Mouse (Mus musculus): ENCODE results near the gene Whrn. TPM values are rescaled to one million over a fixed set of nuclear protein-coding genes. Genes with fewer than 3 reads are reported as not detected.

Whrn gene
- total and polyA plus RNA-seq, 3 experiments, result 29.9 to 33.9 (median 31.4) TPM

DNA sequence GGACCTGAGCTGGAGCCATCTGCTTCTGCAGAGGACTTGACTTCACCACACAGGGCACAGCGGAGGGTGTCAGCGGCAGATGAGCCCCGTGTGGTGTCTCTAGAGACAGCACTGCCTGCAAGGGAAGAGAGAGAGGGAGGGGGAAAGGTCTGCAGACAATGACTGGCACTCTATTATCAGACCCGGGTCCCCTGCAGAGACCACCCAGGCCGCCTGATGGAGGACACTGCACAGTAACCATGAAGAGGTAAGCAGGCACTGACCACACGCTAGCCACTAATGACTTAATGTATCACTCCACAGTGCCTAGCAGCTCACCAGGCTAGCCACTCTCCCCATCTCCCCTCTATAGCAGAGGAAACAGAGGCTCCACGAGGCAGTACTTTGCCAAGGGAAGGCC lies 124.9 kb downstream of the Whrn start:
- no peaks in the 10 kb centered on the region for H3K4me1 ChIP-seq (ENCODE audit: control insufficient read depth, insufficient read depth, low read length)
- no peak overlapping the region for H3K4me3 ChIP-seq
- no peak for TF ChIP-seq CTCF (IDR thresholded peaks at IDR 0.05)
- TF ChIP-seq EP300 (IDR thresholded peaks at IDR 0.05; ENCODE audit: insufficient read depth, low read depth, low read length), result no peak
- TF ChIP-seq POLR2A (IDR thresholded peaks at IDR 0.05; ENCODE audit: insufficient read depth, low read depth, low read length), result no peak
- intact Hi-C loops (cut with DNase I), result no loop called here
- H3K9ac ChIP-seq (ENCODE audit: low read depth, low read length), result no peak overlapping the region
- no peaks in the 10 kb centered on the region for H3K27me3 ChIP-seq (ENCODE audit: control insufficient read depth, insufficient read depth, low read length)
- H3K27ac ChIP-seq, result no peak overlapping the region
- 63% methylated on average over 7 of the region's 7 CpGs for WGBS
- no peaks in the 10 kb centered on the region for H3K79me2 ChIP-seq (replicated peaks; ENCODE audit: control insufficient read depth, insufficient read depth, low read length)
- DNase-seq, result no peak
- H3K36me3 ChIP-seq (ENCODE audit: control insufficient read depth, insufficient read depth, low read length), result no peaks in the 10 kb centered on the region

DNA sequence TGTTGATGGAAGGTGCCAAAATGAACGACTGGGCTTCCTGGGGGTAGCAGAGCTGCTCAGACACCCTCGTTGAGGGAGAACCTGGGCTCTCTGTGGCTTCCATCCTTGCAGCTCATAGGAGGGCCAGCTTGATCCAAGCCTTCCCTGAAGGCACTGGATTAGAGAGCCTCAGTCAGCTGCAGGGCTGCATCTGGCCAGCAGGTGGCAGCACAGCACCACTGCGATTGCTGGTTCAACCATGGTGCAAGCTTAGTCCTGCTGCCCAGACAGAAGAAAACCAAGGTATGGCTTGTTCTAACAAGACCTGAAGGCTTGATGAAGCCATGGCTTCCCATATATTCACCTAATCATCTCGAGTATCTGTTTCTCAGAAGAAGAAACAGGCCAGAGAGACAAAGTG lies 127.2 kb downstream of the Whrn start:
- Histone ChIP-seq H3K9ac (ENCODE audit: low read depth, low read length) (no peak overlapping the region), H3K27me3 (ENCODE audit: control insufficient read depth, insufficient read depth, low read length) (no peaks in the 10 kb centered on the region), H3K4me3 (no peak overlapping the region), H3K4me1 (ENCODE audit: control insufficient read depth, insufficient read depth, low read length) (no peaks in the 10 kb centered on the region), H3K79me2 (replicated peaks; ENCODE audit: control insufficient read depth, insufficient read depth, low read length) (no peaks in the 10 kb centered on the region), H3K27ac (no peak overlapping the region), H3K36me3 (ENCODE audit: control insufficient read depth, insufficient read depth, low read length) (no peaks in the 10 kb centered on the region)
- TF ChIP-seq CTCF (IDR thresholded peaks at IDR 0.05) (no peak; the same call in 1 of the 2 replicates), EP300 (IDR thresholded peaks at IDR 0.05; ENCODE audit: insufficient read depth, low read depth, low read length) (peak; percentile 77; the same call in 1 of the 2 replicates)
- DNase-seq, result peak; percentile 82 to 93
- intact Hi-C loops (cut with DNase I), result loop anchor here (1.0 to 5.0 kb wide), 4 partner anchors 41 to 580 kb away; partner anchors contain the start of gene Whrn
- WGBS, result 11% methylated on average over 4 of the region's 4 CpGs

Other genes with a start within 250 kb of the Whrn start
- gene Orm1, start 151.4 kb downstream of the Whrn start, total RNA-seq (2021), result under 1 TPM; 0.41 to 0.65 TPM
- 3.0 and 4.2 TPM in 2 replicates for gene Orm1, start 151.4 kb downstream of the Whrn start, polyA plus RNA-seq (2012; rRNA removed)
- gene Orm3, start 139.8 kb downstream of the Whrn start, total RNA-seq (2021), result 1 to 10 TPM; 2.7 to 3.6 TPM
- 0.41 TPM in 1 of 2 replicates, not detected in the other for gene Orm3, start 139.8 kb downstream of the Whrn start, polyA plus RNA-seq (2012; rRNA removed)
- gene Orm2, start 133.5 kb downstream of the Whrn start, total RNA-seq (2021), result not detected
- 0.73 TPM in 1 of 2 replicates, not detected in the other for gene Orm2, start 133.5 kb downstream of the Whrn start, polyA plus RNA-seq (2012; rRNA removed)
- gene Akna, start 92.6 kb downstream of the Whrn start, total RNA-seq (2021), result 1 to 10 TPM; 3.5 to 3.9 TPM
- gene Akna, start 92.6 kb downstream of the Whrn start, polyA plus RNA-seq (2012; rRNA removed), result 3.4 and 4.8 TPM in 2 replicates
- gene Atp6v1g1, start 48.8 kb upstream of the Whrn start, total RNA-seq (2021), result 100 to 1,000 TPM; 138 to 164 TPM
- gene Atp6v1g1, start 48.8 kb upstream of the Whrn start, polyA plus RNA-seq (2012; rRNA removed), result 53.6 and 80.9 TPM in 2 replicates
- 10 to 100 TPM; 10.9 to 11.0 TPM for gene Tmem268, start 62.8 kb upstream of the Whrn start, total RNA-seq (2021)
- gene Tmem268, start 62.8 kb upstream of the Whrn start, polyA plus RNA-seq (2012; rRNA removed), result 8.3 and 13.0 TPM in 2 replicates
- gene Gm11213, start 109.3 kb upstream of the Whrn start, total RNA-seq (2021), result not detected
- gene Gm11213, start 109.3 kb upstream of the Whrn start, polyA plus RNA-seq (2012; rRNA removed), result not detected in 2 replicates
- gene Tex48, start 126.4 kb upstream of the Whrn start, total RNA-seq (2021), result not detected
- gene Tex48, start 126.4 kb upstream of the Whrn start, polyA plus RNA-seq (2012; rRNA removed), result not detected in 2 replicates
- gene Gm11214, start 167.4 kb upstream of the Whrn start, total RNA-seq (2021), result not detected
- gene Gm11214, start 167.4 kb upstream of the Whrn start, polyA plus RNA-seq (2012; rRNA removed), result not detected in 2 replicates
- not detected for gene Tnfsf15, start 249.1 kb upstream of the Whrn start, total RNA-seq (2021)
- 0.03 TPM in 1 of 2 replicates, not detected in the other for gene Tnfsf15, start 249.1 kb upstream of the Whrn start, polyA plus RNA-seq (2012; rRNA removed)

Measured in heart, adult 2 months (tissue).